Mouse (Mus musculus): ENCODE results near the gene Lamc2. TPM values are rescaled to one million over a fixed set of nuclear protein-coding genes. Genes with fewer than 3 reads are reported as not detected.

Lamc2 gene
- polyA plus RNA-seq (2014; fragmentation: Nextera tagmentation; extraction: Ambion mirVana): 14.3 and 15.2 TPM in 2 replicates

DNA sequence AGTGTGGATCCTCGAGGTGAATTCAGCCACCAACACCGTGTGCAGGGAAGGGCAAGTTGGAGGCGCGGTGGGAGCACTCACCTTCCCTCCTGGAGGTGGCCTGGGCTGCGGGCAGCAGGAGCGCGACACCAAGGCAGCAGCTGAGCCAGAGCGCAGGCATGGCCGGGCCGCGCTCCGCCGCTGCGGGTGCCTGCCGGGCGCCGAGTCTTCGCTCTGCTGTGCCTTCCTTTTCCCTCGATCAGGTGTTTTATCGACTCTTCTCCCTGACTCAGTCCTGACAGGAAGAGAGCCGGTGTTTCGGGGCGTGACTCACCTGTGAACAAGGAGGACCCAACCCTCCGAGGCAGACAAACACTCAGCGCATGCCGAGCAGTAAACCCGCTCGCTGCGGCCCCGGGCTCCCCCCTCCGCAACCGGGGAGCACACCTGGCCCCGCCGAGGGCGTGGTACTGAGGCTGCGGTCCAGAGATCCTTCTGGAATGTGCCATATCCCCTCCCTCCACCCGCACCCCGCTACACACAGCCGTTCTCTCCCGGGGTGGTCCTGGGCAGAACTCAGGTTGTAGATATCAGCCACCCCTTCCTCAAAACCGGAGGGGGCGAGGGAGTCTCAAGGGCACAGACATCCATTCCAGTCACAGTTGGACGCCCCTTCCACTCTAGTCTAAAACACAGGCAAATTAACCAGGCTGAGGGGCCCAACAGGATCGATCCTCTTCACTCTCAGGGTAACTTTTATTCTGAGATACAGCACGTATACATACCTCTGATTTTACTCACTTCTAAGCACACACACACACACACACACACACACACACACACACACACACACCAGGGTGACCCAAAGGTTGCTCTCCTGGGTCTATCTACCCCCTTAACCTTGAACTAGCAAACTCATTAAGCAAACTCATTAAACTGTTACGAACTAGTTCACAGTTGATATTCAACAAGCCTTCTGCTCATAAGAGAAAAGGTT, at the start of gene Lamc2:
Gene Lamc2 (minus strand): TSS at position 620 of the 976 bp plus-strand sequence.
- H3K9ac ChIP-seq (replicated peaks; ENCODE audit: low read depth, low read length): peak within 1 kb of the TSS; percentile 40; the same call in 1 of the 2 replicates
- peak; percentile 87 for ATAC-seq (ENCODE audit: insufficient number of reproducible peaks, insufficient read depth, low FRiP score, low read depth)
- H3K27me3 ChIP-seq (ENCODE audit: control insufficient read depth, insufficient read depth, low read length): peaks cover 6% of the 10 kb centered on the region; the same call in 1 of the 2 replicates
- peaks cover 3% of the 10 kb centered on the region; the same call in 1 of the 2 replicates for H3K4me1 ChIP-seq (ENCODE audit: control insufficient read depth, insufficient read depth, low read length)
- 4% methylated on average over 46 of the region's 46 CpGs for WGBS
- no peaks in the 10 kb centered on the region for H3K36me3 ChIP-seq (ENCODE audit: control insufficient read depth, insufficient read depth, low read length)
- H3K27ac ChIP-seq (ENCODE audit: low read length): peak within 1 kb of the TSS; percentile 27
- H3K4me3 ChIP-seq (ENCODE audit: low read depth, low read length): peak within 1 kb of the TSS; percentile 41
- peak within 1 kb of the TSS; percentile 81 for H3K4me2 ChIP-seq (replicated peaks; ENCODE audit: low read depth, low read length)
- no peaks in the 10 kb centered on the region for H3K9me3 ChIP-seq (ENCODE audit: control insufficient read depth, low read depth, low read length)

DNA sequence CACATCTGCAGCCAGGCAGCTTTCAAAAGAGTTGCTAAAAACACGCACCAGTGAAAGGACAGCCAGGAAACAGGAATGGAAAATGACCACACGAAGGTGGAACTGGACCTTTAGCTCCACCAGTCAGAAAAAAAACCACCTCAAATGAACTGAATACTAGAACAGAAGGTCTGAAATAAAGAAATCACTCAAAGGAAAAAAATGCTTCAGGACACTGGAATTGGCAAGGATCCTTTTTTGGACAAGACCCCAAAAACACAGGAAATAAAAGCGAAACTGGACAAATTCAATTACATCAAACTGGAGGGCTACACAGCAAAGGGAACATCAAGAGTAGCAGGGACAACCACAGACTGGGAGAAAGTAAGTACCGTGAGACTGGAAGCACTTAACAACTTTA, 49.3 kb upstream of the Lamc2 start:
- WGBS: 68% methylated on average over 4 of the region's 4 CpGs
- H3K27ac ChIP-seq (ENCODE audit: low read length): no peak overlapping the region
- no peaks in the 10 kb centered on the region for H3K27me3 ChIP-seq (ENCODE audit: control insufficient read depth, insufficient read depth, low read length)
- peaks cover 50% of the 10 kb centered on the region for H3K36me3 ChIP-seq (ENCODE audit: control insufficient read depth, insufficient read depth, low read length)
- no peak for ATAC-seq (ENCODE audit: insufficient number of reproducible peaks, insufficient read depth, low FRiP score, low read depth)
- H3K4me2 ChIP-seq (replicated peaks; ENCODE audit: low read depth, low read length): no peak overlapping the region
- no peaks in the 10 kb centered on the region for H3K4me1 ChIP-seq (ENCODE audit: control insufficient read depth, insufficient read depth, low read length)
- H3K4me3 ChIP-seq (ENCODE audit: low read depth, low read length): no peak overlapping the region
- H3K9me3 ChIP-seq (ENCODE audit: control insufficient read depth, low read depth, low read length): no peaks in the 10 kb centered on the region
- no peak overlapping the region for H3K9ac ChIP-seq (replicated peaks; ENCODE audit: low read depth, low read length)

DNA sequence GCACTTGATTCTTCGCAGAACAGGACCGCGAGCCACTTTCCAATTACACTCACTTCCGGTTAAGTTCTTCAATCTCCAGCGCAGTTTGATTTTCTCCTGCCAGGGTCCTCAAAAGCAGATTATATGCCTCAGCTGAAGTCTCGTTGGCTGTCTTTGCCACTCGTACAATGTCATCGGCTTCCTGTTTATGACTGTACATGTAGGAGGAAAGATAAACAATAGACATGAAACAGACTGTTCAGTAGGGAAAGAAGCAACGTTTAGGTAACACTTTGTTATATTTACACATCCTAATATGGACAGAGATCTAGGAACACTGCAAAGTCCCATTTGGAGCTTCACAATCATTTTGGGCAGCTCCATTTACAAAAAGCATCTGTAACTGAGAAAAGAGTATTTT, 45.4 kb upstream of the Lamc2 start:
- Histone ChIP-seq H3K9ac (replicated peaks; ENCODE audit: low read depth, low read length) (no peak overlapping the region), H3K9me3 (ENCODE audit: control insufficient read depth, low read depth, low read length) (no peaks in the 10 kb centered on the region), H3K27ac (ENCODE audit: low read length) (no peak overlapping the region), H3K4me3 (ENCODE audit: low read depth, low read length) (no peak overlapping the region), H3K4me1 (ENCODE audit: control insufficient read depth, insufficient read depth, low read length) (no peaks in the 10 kb centered on the region), H3K4me2 (replicated peaks; ENCODE audit: low read depth, low read length) (no peak overlapping the region), H3K36me3 (ENCODE audit: control insufficient read depth, insufficient read depth, low read length) (peaks cover 64% of the 10 kb centered on the region), H3K27me3 (ENCODE audit: control insufficient read depth, insufficient read depth, low read length) (no peaks in the 10 kb centered on the region)
- 81% methylated on average over 9 of the region's 9 CpGs for WGBS
- ATAC-seq (ENCODE audit: insufficient number of reproducible peaks, insufficient read depth, low FRiP score, low read depth): no peak

DNA sequence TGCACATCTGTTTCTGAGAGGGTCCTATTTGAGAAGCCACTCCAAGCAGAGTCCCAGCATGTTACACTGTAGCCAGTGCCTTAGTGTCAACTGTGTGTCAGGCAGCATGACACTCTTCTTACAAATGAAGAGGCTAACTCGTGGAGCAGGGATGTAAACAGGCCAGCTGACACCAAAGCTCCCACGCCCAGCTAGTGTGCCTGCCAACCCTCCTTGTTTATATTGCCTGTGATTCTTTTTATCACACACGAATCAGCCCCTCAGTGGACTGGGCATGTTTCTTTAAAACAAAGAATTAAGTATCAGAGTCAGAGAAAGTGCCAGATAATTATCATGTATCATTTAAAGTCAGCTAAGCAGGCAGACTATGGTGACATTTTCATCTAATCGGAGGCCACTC, 41.7 kb upstream of the Lamc2 start:
- 41% methylated on average over 4 of the region's 4 CpGs for WGBS
- Histone ChIP-seq H3K9ac (replicated peaks; ENCODE audit: low read depth, low read length) (no peak overlapping the region), H3K9me3 (ENCODE audit: control insufficient read depth, low read depth, low read length) (no peaks in the 10 kb centered on the region), H3K27ac (ENCODE audit: low read length) (no peak overlapping the region), H3K36me3 (ENCODE audit: control insufficient read depth, insufficient read depth, low read length) (peaks cover 82% of the 10 kb centered on the region), H3K4me3 (ENCODE audit: low read depth, low read length) (no peak overlapping the region), H3K4me1 (ENCODE audit: control insufficient read depth, insufficient read depth, low read length) (no peaks in the 10 kb centered on the region), H3K4me2 (replicated peaks; ENCODE audit: low read depth, low read length) (no peak overlapping the region), H3K27me3 (ENCODE audit: control insufficient read depth, insufficient read depth, low read length) (no peaks in the 10 kb centered on the region)
- ATAC-seq (ENCODE audit: insufficient number of reproducible peaks, insufficient read depth, low FRiP score, low read depth): no peak

DNA sequence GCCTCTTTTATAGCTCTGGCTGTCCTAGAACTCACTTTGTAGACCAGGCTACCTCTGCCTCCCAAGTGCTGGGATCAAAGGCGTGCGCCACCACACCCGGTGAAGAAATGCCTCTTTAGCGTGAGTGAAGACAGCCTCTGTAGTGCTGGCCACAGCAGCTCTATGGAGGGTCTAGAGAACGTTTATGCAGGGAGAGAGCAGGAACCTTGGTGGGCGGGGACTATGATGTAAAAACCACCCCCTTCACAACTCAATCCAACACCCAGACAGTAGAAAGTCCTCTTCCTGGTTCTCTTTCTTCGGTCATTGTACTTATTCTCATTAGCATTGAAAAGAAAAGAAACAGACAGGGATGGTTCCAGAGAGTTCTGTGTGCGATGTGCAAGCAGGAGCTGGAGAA, 40.8 kb upstream of the Lamc2 start:
- no peak overlapping the region for H3K4me3 ChIP-seq (ENCODE audit: low read depth, low read length)
- no peak overlapping the region for H3K27ac ChIP-seq (ENCODE audit: low read length)
- no peak overlapping the region for H3K4me2 ChIP-seq (replicated peaks; ENCODE audit: low read depth, low read length)
- no peak overlapping the region for H3K9ac ChIP-seq (replicated peaks; ENCODE audit: low read depth, low read length)
- no peaks in the 10 kb centered on the region for H3K4me1 ChIP-seq (ENCODE audit: control insufficient read depth, insufficient read depth, low read length)
- ATAC-seq (ENCODE audit: insufficient number of reproducible peaks, insufficient read depth, low FRiP score, low read depth): no peak
- peaks cover 80% of the 10 kb centered on the region for H3K36me3 ChIP-seq (ENCODE audit: control insufficient read depth, insufficient read depth, low read length)
- no peaks in the 10 kb centered on the region for H3K27me3 ChIP-seq (ENCODE audit: control insufficient read depth, insufficient read depth, low read length)
- no peaks in the 10 kb centered on the region for H3K9me3 ChIP-seq (ENCODE audit: control insufficient read depth, low read depth, low read length)
- 82% methylated on average over 8 of the region's 8 CpGs for WGBS

DNA sequence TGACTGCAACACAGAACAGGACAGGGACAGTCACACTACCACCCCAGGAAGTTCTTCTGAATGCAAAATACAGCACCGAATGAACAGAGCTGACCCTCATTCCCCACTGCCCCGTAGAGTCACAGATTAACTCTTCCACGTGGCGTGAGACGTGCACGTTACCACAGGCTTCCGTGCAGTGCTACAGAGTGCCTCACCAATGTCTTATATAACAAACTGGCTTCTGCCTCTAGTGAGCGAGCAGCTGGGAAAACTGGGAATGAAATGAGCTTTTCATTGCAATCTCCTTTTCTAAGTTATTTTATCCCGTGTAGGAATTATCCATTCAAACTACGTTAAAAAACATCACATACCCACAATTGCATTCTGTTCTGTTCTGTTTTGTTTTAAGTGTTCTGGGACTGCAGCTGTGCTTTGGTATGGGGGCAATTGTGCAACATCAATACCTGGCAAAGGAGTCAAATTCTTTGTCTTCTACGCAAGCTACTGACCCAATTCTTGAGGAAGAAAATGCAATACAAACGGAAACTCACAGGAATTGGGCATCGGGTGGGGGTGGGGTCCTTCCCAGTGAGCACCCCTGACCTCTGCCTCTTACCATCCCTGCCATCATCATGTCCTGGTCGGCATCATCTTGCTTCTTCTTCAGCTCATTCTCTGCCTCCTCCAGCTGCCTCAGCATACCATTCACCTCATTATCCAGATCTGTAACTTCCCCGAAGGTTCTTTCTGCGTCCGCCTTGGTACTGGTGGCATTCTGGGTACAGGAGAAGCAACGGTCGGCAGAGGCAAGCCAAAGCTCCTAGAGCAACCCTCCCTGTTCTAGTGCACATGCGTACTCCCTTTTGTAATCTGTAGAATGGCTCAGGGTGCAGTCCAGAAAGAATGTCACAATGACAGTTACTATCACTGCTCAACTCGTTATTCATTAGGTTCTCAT, 39.8 kb upstream of the Lamc2 start:
- H3K27ac ChIP-seq (ENCODE audit: low read length): no peak overlapping the region
- H3K4me3 ChIP-seq (ENCODE audit: low read depth, low read length): no peak overlapping the region
- H3K36me3 ChIP-seq (ENCODE audit: control insufficient read depth, insufficient read depth, low read length): peaks cover 79% of the 10 kb centered on the region
- no peaks in the 10 kb centered on the region for H3K27me3 ChIP-seq (ENCODE audit: control insufficient read depth, insufficient read depth, low read length)
- H3K4me2 ChIP-seq (replicated peaks; ENCODE audit: low read depth, low read length): no peak overlapping the region
- ATAC-seq (ENCODE audit: insufficient number of reproducible peaks, insufficient read depth, low FRiP score, low read depth): no peak
- no peaks in the 10 kb centered on the region for H3K4me1 ChIP-seq (ENCODE audit: control insufficient read depth, insufficient read depth, low read length)
- WGBS: 91% methylated on average over 21 of the region's 21 CpGs
- no peaks in the 10 kb centered on the region for H3K9me3 ChIP-seq (ENCODE audit: control insufficient read depth, low read depth, low read length)
- H3K9ac ChIP-seq (replicated peaks; ENCODE audit: low read depth, low read length): no peak overlapping the region

DNA sequence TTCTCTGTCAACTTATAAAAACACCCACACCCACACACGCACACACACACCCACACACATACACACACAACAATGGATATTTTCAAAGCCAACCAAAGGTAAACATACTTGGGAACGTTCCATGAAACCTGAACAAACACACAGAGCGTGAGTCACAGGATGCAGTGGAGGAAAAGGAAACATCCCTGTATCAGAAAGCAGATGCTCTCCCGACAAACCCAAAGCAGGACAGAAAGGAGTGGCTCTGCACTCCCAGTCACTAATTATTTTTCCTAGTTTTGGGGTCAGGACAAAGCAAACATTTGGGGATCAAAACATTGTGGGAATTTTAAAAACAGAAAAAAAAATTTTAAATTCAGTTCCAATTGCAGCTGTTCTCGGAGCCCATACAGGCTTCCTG, 38.1 kb upstream of the Lamc2 start:
- H3K4me2 ChIP-seq (replicated peaks; ENCODE audit: low read depth, low read length): no peak overlapping the region
- no peaks in the 10 kb centered on the region for H3K9me3 ChIP-seq (ENCODE audit: control insufficient read depth, low read depth, low read length)
- H3K4me1 ChIP-seq (ENCODE audit: control insufficient read depth, insufficient read depth, low read length): no peaks in the 10 kb centered on the region
- no peak for ATAC-seq (ENCODE audit: insufficient number of reproducible peaks, insufficient read depth, low FRiP score, low read depth)
- 65% methylated on average over 5 of the region's 5 CpGs for WGBS
- no peak overlapping the region for H3K27ac ChIP-seq (ENCODE audit: low read length)
- no peak overlapping the region for H3K9ac ChIP-seq (replicated peaks; ENCODE audit: low read depth, low read length)
- H3K36me3 ChIP-seq (ENCODE audit: control insufficient read depth, insufficient read depth, low read length): peaks cover 70% of the 10 kb centered on the region
- no peak overlapping the region for H3K4me3 ChIP-seq (ENCODE audit: low read depth, low read length)
- H3K27me3 ChIP-seq (ENCODE audit: control insufficient read depth, insufficient read depth, low read length): no peaks in the 10 kb centered on the region

DNA sequence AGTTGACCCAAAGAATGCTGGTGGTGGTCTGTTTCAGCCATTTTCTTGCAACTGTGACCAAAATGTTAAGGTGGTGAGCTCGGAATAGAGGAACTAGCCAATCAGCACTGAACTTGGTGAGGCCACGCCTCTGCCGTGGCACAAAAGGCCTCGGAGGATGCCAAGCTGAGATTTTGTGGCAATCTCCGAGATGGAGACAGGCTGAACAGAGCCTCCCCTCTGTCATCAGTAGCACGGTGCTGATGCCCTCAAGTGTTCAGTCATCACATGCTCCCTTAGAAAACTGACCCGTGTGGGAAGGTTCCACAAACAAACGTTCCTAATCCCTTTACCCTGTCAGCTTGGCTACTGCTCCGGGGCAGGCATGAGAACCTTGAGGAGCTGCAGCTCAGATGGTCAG, 33.1 kb upstream of the Lamc2 start:
- no peak overlapping the region for H3K9ac ChIP-seq (replicated peaks; ENCODE audit: low read depth, low read length)
- no peaks in the 10 kb centered on the region for H3K27me3 ChIP-seq (ENCODE audit: control insufficient read depth, insufficient read depth, low read length)
- WGBS: 66% methylated on average over 9 of the region's 9 CpGs
- peaks cover 27% of the 10 kb centered on the region for H3K36me3 ChIP-seq (ENCODE audit: control insufficient read depth, insufficient read depth, low read length)
- ATAC-seq (ENCODE audit: insufficient number of reproducible peaks, insufficient read depth, low FRiP score, low read depth): no peak
- no peak overlapping the region for H3K4me2 ChIP-seq (replicated peaks; ENCODE audit: low read depth, low read length)
- H3K27ac ChIP-seq (ENCODE audit: low read length): no peak overlapping the region
- no peaks in the 10 kb centered on the region for H3K4me1 ChIP-seq (ENCODE audit: control insufficient read depth, insufficient read depth, low read length)
- no peaks in the 10 kb centered on the region for H3K9me3 ChIP-seq (ENCODE audit: control insufficient read depth, low read depth, low read length)
- no peak overlapping the region for H3K4me3 ChIP-seq (ENCODE audit: low read depth, low read length)
